In genomic region chr14:54926401-54927158, GRCm38 (mm10) we compare ENCODE assay signal across 9 mouse cellular contexts. TPM values are rescaled to one million over a fixed set of nuclear protein-coding genes. Genes with fewer than 3 reads are reported as not detected.
DNase-seq lines count a peak whose midpoint lies in the region; ATAC-seq and TF ChIP-seq lines count a peak whose summit lies in the region.
"Had no signal": no experiment of that assay in that cellular context is flagged by ENCODE, and none has a peak within 500 bp of the region (broad histone marks: within the 10 kb centered on the region; RNA-seq: fewer than 3 reads in every experiment).

No protein-coding gene starts in this region.

- peak overlapping the region; percentile 77 for H3K4me3 ChIP-seq in gastrocnemius, adult 2 months
- peak overlapping the region; percentile 58 for H3K4me3 ChIP-seq in hindbrain, embryonic 13.5 days
- H3K4me3 ChIP-seq in liver, embryonic 14.5 days (ENCODE audit: insufficient read depth in 1 of 2, low read depth in 2 of 2, low read length in 2 of 2): peak overlapping the region; percentile 11 to 36
- peak overlapping the region; percentile 44 for H3K4me3 ChIP-seq in neural tube, embryonic 14.5 days (ENCODE audit: low read depth, low read length)
- H3K4me3 ChIP-seq: erythroblast, embryonic 14.5 days had no signal

- TF ChIP-seq CTCF in gastrocnemius, adult 2 months (IDR thresholded peaks at IDR 0.05): no peak
- TF ChIP-seq CTCF in liver, embryonic 14.5 days (IDR thresholded peaks at IDR 0.05; ENCODE audit: low read depth): no peak

- DNase-seq in cerebellum, postnatal 10 days: peak; percentile 70 to 72
- DNase-seq in cerebellum, adult 11-12 months: no peak
- peak; percentile 45 for DNase-seq in brain, adult 2 months (ENCODE audit: low read depth, low spot score)
- DNase-seq in gastrocnemius, adult 2 months: peak; percentile 73
- DNase-seq in liver, embryonic 14.5 days (ENCODE audit: low read depth in 3 of 3, low spot score in 3 of 3): no peak

- H3K27ac ChIP-seq in gastrocnemius, adult 2 months: peak overlapping the region; percentile 89
- H3K27ac ChIP-seq in hindbrain, embryonic 13.5 days: peak overlapping the region; percentile 90
- no peak overlapping the region for H3K27ac ChIP-seq in liver, embryonic 14.5 days
- H3K27ac ChIP-seq in neural tube, embryonic 14.5 days (ENCODE audit: low read depth, low read length): peak overlapping the region; percentile 52

- H3K9ac ChIP-seq in hindbrain, embryonic 13.5 days: peak overlapping the region; percentile 87
- H3K9ac ChIP-seq in liver, embryonic 14.5 days (replicated peaks): no peak overlapping the region
- peak overlapping the region; percentile 72 for H3K9ac ChIP-seq in neural tube, embryonic 14.5 days (replicated peaks; ENCODE audit: low read depth, low read length)

- ATAC-seq in hindbrain, embryonic 13.5 days (ENCODE audit: low FRiP score): peak; percentile 67
- no peak for ATAC-seq in liver, embryonic 14.5 days (ENCODE audit: insufficient read depth)
- peak; percentile 70 for ATAC-seq in neural tube, embryonic 14.5 days (ENCODE audit: low read depth)
- ATAC-seq in inflammation-experienced regulatory T-cells, adult 6 months: no peak

- H3K36me3 ChIP-seq in hindbrain, embryonic 13.5 days: peaks cover 7% of the 10 kb centered on the region
- H3K36me3 ChIP-seq in liver, embryonic 14.5 days (replicated peaks; ENCODE audit: control insufficient read depth, insufficient read depth, low read depth): no peaks in the 10 kb centered on the region
- H3K36me3 ChIP-seq in neural tube, embryonic 14.5 days (ENCODE audit: control insufficient read depth, insufficient read depth, low read length): no peaks in the 10 kb centered on the region

- peak overlapping the region; percentile 94 for H3K4me2 ChIP-seq in hindbrain, embryonic 13.5 days
- peak overlapping the region; percentile 55 for H3K4me2 ChIP-seq in liver, embryonic 14.5 days (ENCODE audit: low read depth)
- H3K4me2 ChIP-seq in neural tube, embryonic 14.5 days (ENCODE audit: low read depth, low read length): peak overlapping the region; percentile 98

- peaks cover under 1% of the 10 kb centered on the region; the same call in 1 of the 2 replicates for H3K9me3 ChIP-seq in hindbrain, embryonic 13.5 days
- no peaks in the 10 kb centered on the region for H3K9me3 ChIP-seq in liver, embryonic 14.5 days (ENCODE audit: control insufficient read depth, low read length)
- no peaks in the 10 kb centered on the region; the same call in 1 of the 2 replicates for H3K9me3 ChIP-seq in neural tube, embryonic 14.5 days (ENCODE audit: control insufficient read depth, low read length)

- intact Hi-C loops in gastrocnemius, adult 2 months (cut with DNase I): no loop called here

- TF ChIP-seq EP300 in liver, embryonic 14.5 days (IDR thresholded peaks at IDR 0.05; ENCODE audit: low read depth): no peak

- peaks cover 7% of the 10 kb centered on the region; the same call in 1 of the 2 replicates for H3K27me3 ChIP-seq in hindbrain, embryonic 13.5 days
- peaks cover 43% of the 10 kb centered on the region for H3K27me3 ChIP-seq in liver, embryonic 14.5 days (ENCODE audit: control insufficient read depth, insufficient read depth, low read length)
- no peaks in the 10 kb centered on the region for H3K27me3 ChIP-seq in neural tube, embryonic 14.5 days (ENCODE audit: control insufficient read depth, insufficient read depth, low read length)

- peaks cover 45% of the 10 kb centered on the region for H3K4me1 ChIP-seq in hindbrain, embryonic 13.5 days (replicated peaks)
- H3K4me1 ChIP-seq in liver, embryonic 14.5 days (replicated peaks; ENCODE audit: control insufficient read depth in 2 of 2, insufficient read depth in 2 of 2, low read length in 1 of 2): peaks cover 8 to 12% of the 10 kb centered on the region in 2 experiments
- H3K4me1 ChIP-seq in neural tube, embryonic 14.5 days (ENCODE audit: control insufficient read depth, insufficient read depth, low read length): peaks cover 8% of the 10 kb centered on the region; the same call in 1 of the 2 replicates

- under 1% methylated on average over 46 of the region's 58 CpGs for WGBS in hindbrain, embryonic 13.5 days
- under 1% methylated on average over 53 of the region's 58 CpGs for WGBS in liver, embryonic 14.5 days (ENCODE audit: insufficient replicate concordance)
- 1% methylated on average over 34 of the region's 58 CpGs for WGBS in neural tube, embryonic 14.5 days

RNA-seq across cellular contexts. Expression of gene Efs, which starts 0.7 kb away (rescaled TPM):
- 1 to 10 TPM; 1.1 to 1.4 TPM for total RNA-seq in gastrocnemius, adult 2 months (2021)
- polyA plus RNA-seq in hindbrain, embryonic 13.5 days (2015; fragmentation: Nextera tagmentation; extraction: Ambion mirVana): 15.4 and 15.6 TPM in 2 replicates
- 0.54 and 0.69 TPM in 2 replicates for polyA plus RNA-seq in liver, embryonic 14.5 days (2012; rRNA removed)
- polyA plus RNA-seq in liver, embryonic 14.5 days (2014; fragmentation: Nextera tagmentation; extraction: Ambion mirVana): 0.23 and 0.39 TPM in 2 replicates
- 9.9 and 13.5 TPM in 2 replicates for polyA plus RNA-seq in neural tube, embryonic 14.5 days (2014; fragmentation: Nextera tagmentation; extraction: Ambion mirVana)
- polyA plus RNA-seq in inflammation-experienced regulatory T-cells, adult 6 months (2017; shearing (Covaris generic)): not detected
- polyA plus RNA-seq: erythroblast, embryonic 14.5 days had no signal

RNA-seq across cellular contexts. Expression of gene Il25, which starts 5.9 kb away (rescaled TPM):
- not detected for total RNA-seq in gastrocnemius, adult 2 months (2021)
- polyA plus RNA-seq in hindbrain, embryonic 13.5 days (2015; fragmentation: Nextera tagmentation; extraction: Ambion mirVana): 0.38 and 0.83 TPM in 2 replicates
- not detected in 2 replicates for polyA plus RNA-seq in liver, embryonic 14.5 days (2012; rRNA removed)
- not detected in 2 replicates for polyA plus RNA-seq in liver, embryonic 14.5 days (2014; fragmentation: Nextera tagmentation; extraction: Ambion mirVana)
- 0.39 and 0.76 TPM in 2 replicates for polyA plus RNA-seq in neural tube, embryonic 14.5 days (2014; fragmentation: Nextera tagmentation; extraction: Ambion mirVana)
- not detected for polyA plus RNA-seq in inflammation-experienced regulatory T-cells, adult 6 months (2017; shearing (Covaris generic))
- polyA plus RNA-seq: erythroblast, embryonic 14.5 days had no signal

RNA-seq across cellular contexts. Expression of gene Cmtm5, which starts 9.5 kb away (rescaled TPM):
- total RNA-seq in gastrocnemius, adult 2 months (2021): under 1 TPM in 1 of 2 experiments, not detected in 1; 0.25 TPM
- 7.0 and 7.1 TPM in 2 replicates for polyA plus RNA-seq in hindbrain, embryonic 13.5 days (2015; fragmentation: Nextera tagmentation; extraction: Ambion mirVana)
- polyA plus RNA-seq in liver, embryonic 14.5 days (2012; rRNA removed): 0.04 TPM in 1 of 2 replicates, not detected in the other
- polyA plus RNA-seq in liver, embryonic 14.5 days (2014; fragmentation: Nextera tagmentation; extraction: Ambion mirVana): not detected in 2 replicates
- 10.4 and 17.5 TPM in 2 replicates for polyA plus RNA-seq in neural tube, embryonic 14.5 days (2014; fragmentation: Nextera tagmentation; extraction: Ambion mirVana)
- polyA plus RNA-seq in inflammation-experienced regulatory T-cells, adult 6 months (2017; shearing (Covaris generic)): not detected
- polyA plus RNA-seq: erythroblast, embryonic 14.5 days had no signal

RNA-seq across cellular contexts. Expression of gene Slc22a17, which starts 13.6 kb away (rescaled TPM):
- 1 to 10 TPM; 1.0 to 1.4 TPM for total RNA-seq in gastrocnemius, adult 2 months (2021)
- 148 and 158 TPM in 2 replicates for polyA plus RNA-seq in hindbrain, embryonic 13.5 days (2015; fragmentation: Nextera tagmentation; extraction: Ambion mirVana)
- polyA plus RNA-seq in liver, embryonic 14.5 days (2012; rRNA removed): 4.2 and 5.1 TPM in 2 replicates
- polyA plus RNA-seq in liver, embryonic 14.5 days (2014; fragmentation: Nextera tagmentation; extraction: Ambion mirVana): 0.79 and 0.96 TPM in 2 replicates
- polyA plus RNA-seq in neural tube, embryonic 14.5 days (2014; fragmentation: Nextera tagmentation; extraction: Ambion mirVana): 121 and 122 TPM in 2 replicates
- polyA plus RNA-seq in inflammation-experienced regulatory T-cells, adult 6 months (2017; shearing (Covaris generic)): 1 to 10 TPM in 2 of 3 experiments, under 1 TPM in 1; 0.25 to 1.6 (median 1.4) TPM

RNA-seq across cellular contexts. Expression of gene Pabpn1, which starts 34.3 kb away (rescaled TPM):
- 10 to 100 TPM; 52.5 to 63.3 TPM for total RNA-seq in gastrocnemius, adult 2 months (2021)
- 165 and 167 TPM in 2 replicates for polyA plus RNA-seq in hindbrain, embryonic 13.5 days (2015; fragmentation: Nextera tagmentation; extraction: Ambion mirVana)
- 98.8 and 110 TPM in 2 replicates for polyA plus RNA-seq in liver, embryonic 14.5 days (2012; rRNA removed)
- 47.1 and 51.7 TPM in 2 replicates for polyA plus RNA-seq in liver, embryonic 14.5 days (2014; fragmentation: Nextera tagmentation; extraction: Ambion mirVana)
- polyA plus RNA-seq in neural tube, embryonic 14.5 days (2014; fragmentation: Nextera tagmentation; extraction: Ambion mirVana): 149 and 176 TPM in 2 replicates
- polyA plus RNA-seq in inflammation-experienced regulatory T-cells, adult 6 months (2017; shearing (Covaris generic)): 10 to 100 TPM; 18.6 to 36.8 (median 22.6) TPM

Comparison
In these comparisons a context has a peak if more than half of its experiments do, and no peak if none do; other contexts are left out.
1. DNase-seq: peak in cerebellum, postnatal 10 days (2 of 2), brain, adult 2 months (single experiment) and gastrocnemius, adult 2 months (single experiment); none in cerebellum, adult 11-12 months (single experiment) and liver, embryonic 14.5 days (0 of 3).
2. H3K4me3 ChIP-seq: peak in every context shown above with its lines; median percentile 77 in gastrocnemius, adult 2 months; 58 in hindbrain, embryonic 13.5 days; 44 in neural tube, embryonic 14.5 days; 24 in liver, embryonic 14.5 days.
3. ATAC-seq: peak in hindbrain, embryonic 13.5 days (single experiment) and neural tube, embryonic 14.5 days (single experiment); none in liver, embryonic 14.5 days (single experiment) and inflammation-experienced regulatory T-cells, adult 6 months (single experiment).
4. Peak in every context shown above with its lines, with median percentiles within 50 percentile points of each other: H3K4me2 ChIP-seq.